Mouse (Mus musculus) ovary, postnatal 10 days (tissue): Measurements from ENCODE around the gene Sirpa.
A peak's percentile ranks its signal among the peaks of the same experiment; 100 is the strongest.

Experiments used
- DNase-seq: peaks from one replicate; pipeline ENCODE4 v3.0.0; 2022; ENCODE audit warnings: low spot score

Sirpa gene

GRCm38 (mm10) chr2:129652616-129653015 is 60.0 kb downstream of the Sirpa start:
- DNase-seq: no peak

DNA sequence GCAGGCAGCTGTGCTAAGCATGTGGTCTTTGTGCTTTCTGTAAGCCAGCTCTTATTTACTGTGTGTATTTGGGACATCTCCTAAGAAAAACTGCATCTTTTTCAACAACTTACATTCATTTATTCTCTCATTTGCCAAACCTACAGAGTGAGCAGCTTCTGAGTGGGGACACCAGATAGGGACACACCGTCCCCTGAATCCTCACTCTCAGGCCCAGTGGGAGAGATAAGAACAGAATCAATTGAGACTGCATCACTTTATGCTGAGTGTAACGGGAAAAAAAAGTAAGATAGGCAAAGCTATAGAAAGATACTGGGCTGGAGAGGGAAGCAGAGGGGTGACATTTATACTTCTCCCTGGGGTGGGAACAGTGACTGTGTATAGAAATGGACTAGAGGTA is 61.0 kb downstream of the Sirpa start:
- DNase-seq: no peak

DNA sequence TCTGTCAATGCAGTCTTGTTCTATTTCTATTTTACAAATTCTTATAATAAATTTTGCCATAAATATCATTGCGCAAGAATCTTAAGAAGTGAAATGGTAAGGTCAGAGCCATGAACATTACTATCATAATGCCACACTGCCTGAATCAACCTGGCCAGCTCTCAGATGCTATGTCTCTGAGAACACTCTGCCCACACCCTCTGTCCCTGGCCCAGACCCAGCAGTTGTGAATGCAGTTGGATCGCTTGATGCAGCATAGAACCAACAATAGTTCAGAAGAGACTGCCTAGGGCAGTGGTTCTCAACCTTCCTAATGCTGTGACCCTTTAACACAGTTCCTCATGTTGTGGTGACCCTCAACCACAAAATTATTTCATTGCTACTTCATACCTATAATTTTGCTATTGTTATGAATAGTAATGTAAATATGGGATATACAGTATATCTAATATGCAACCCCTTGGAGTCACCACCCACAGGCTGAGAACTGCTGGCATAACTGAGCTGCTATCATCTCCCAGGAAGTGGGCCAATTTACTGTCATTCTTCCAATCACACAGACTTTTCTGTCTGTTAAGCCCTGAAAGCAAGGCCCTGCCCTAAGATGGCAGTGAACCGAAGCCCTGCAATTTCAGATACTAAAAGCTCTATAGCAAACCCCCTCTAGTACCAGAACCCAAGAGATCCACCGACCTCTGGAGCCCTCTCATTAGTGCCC is 61.8 kb downstream of the Sirpa start:
- DNase-seq: no peak

DNA sequence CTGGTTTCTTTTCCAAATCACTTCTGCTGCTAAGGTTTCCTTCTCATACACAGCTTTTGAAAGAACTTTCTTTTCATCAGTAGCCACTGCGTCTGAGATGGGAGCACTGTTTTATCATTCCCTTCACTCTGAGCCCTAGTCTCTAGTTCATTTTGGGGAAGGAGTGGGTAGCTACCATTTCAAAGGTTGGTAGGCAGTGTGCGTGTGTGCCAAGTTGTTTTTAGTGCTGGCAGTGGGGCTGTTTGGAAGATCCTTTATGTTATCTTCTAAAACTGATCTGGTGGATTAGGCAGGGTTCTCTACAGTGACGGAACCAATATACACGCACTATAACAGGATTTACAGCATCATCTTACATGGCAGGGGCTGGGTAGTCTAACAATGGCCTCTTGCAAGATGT is 62.4 kb downstream of the Sirpa start:
- DNase-seq: no peak

DNA sequence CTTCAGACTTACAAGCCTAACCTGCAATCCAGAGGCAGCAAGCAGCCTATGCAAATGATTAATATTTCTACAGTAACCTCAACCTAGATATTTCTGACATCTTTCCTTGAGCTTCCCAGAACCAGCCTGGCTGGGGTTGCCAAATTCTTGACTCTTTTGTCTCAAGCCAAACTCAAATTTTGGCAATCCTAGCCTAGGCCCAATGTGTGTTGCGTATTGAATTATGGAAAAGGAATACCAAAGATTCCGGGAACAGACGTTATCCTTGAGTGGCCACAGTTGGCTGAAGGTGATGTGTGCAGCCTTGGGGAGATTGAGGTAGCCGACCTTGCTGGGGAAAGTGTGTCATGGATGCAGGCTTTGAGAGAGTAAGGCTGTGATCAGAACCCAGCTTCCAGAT is 66.2 kb downstream of the Sirpa start:
- no peak for DNase-seq

DNA sequence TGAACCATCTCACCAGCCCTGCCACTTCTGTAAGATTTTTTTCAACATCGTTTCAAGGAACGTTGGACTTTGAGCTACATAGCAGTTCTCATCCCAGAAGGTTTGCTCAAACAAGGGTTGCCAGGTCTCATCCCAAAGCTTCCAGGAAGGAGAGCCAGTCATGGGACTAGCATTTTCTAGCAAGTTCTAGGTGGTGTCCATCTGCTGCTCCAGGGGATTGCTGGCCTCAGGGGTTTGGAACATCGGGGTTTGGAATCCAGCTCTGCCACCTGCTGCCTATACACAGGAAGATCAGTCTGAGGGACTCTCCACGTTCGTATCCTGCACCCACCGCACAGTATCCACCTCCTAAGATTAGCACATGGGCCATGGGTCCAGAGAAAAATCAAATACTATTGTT is 67.4 kb downstream of the Sirpa start:
- DNase-seq: no peak

- no peak for DNase-seq
Measured at GRCm38 (mm10) chr2:129662484-129662883, 69.8 kb downstream of the Sirpa start.

- DNase-seq: no peak
Measured at GRCm38 (mm10) chr2:129671911-129672310, 79.3 kb downstream of the Sirpa start.

- peak; percentile 32 for DNase-seq
Measured at GRCm38 (mm10) chr2:129674935-129675634, 82.5 kb downstream of the Sirpa start.

- no peak for DNase-seq
Measured at GRCm38 (mm10) chr2:129677664-129678063, 85.0 kb downstream of the Sirpa start.

- no peak for DNase-seq
Measured at GRCm38 (mm10) chr2:129679066-129679465, 86.4 kb downstream of the Sirpa start.

DNA sequence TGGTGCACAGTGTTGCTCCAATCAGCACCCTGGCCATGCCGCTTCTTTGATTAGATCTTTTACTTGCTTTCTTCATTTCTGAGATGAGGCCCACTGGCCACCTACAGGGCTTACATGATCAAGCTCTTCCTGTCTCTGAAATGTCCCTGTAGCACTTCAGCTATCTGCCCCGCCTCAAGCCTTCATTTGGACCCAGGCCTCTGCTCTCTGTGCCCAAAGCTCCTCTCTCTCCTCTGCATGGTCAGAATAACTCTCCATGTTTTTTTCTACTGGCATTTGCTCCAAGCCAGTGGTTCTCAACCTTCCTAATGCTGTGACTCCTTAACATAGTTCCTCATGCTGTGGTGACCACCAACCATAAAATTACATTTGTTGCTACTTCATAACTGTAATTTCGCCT is 87.6 kb downstream of the Sirpa start:
- DNase-seq: no peak
